Mouse (Mus musculus) liver, embryonic 15.5 days (tissue): ENCODE measurements around the gene Pomp. TPM values are rescaled to one million over a fixed set of nuclear protein-coding genes. Genes with fewer than 3 reads are reported as not detected.

Experiments used
- ATAC-seq: fragments of 200-750 bp; cut with Nextera tagmentation; 2 replicates; pipeline ENCODE4 v1.8.0; 2017; ENCODE audit warnings: moderate number of reproducible peaks, mild to moderate bottlenecking, moderate library complexity; ENCODE audit not compliant: insufficient read depth
- H3K27ac ChIP-seq: fragments of 300-500 bp; sonication (generic); replicated peaks from 2 replicates; pipeline ENCODE4 v1.5.1; 2015; ENCODE audit warnings: mild to moderate bottlenecking, inconsistent platforms
- H3K27me3 ChIP-seq: fragments of 300-500 bp; sonication (generic); 2 replicates; pipeline ENCODE4 v1.6.1; 2015; ENCODE audit warnings: mild to moderate bottlenecking, inconsistent platforms
- H3K36me3 ChIP-seq: fragments of 300-500 bp; sonication (generic); replicated peaks from 2 replicates; pipeline ENCODE4 v1.6.1; 2015; ENCODE audit warnings: moderate library complexity, mild to moderate bottlenecking, inconsistent platforms
- H3K4me1 ChIP-seq: fragments of 300-500 bp; sonication (generic); replicated peaks from 2 replicates; pipeline ENCODE4 v1.6.1; 2015; ENCODE audit warnings: inconsistent platforms
- H3K4me2 ChIP-seq: fragments of 300-500 bp; sonication (generic); 2 replicates; pipeline ENCODE4 v1.6.1; 2015; ENCODE audit warnings: moderate library complexity, mild to moderate bottlenecking, inconsistent platforms
- H3K4me3 ChIP-seq: fragments of 300-500 bp; sonication (generic); replicated peaks from 2 replicates; pipeline ENCODE4 v1.5.1; 2015; ENCODE audit warnings: mild to moderate bottlenecking, inconsistent platforms
- H3K9ac ChIP-seq: fragments of 300-500 bp; sonication (generic); 2 replicates; pipeline ENCODE4 v1.6.1; 2015; ENCODE audit warnings: moderate library complexity, mild to moderate bottlenecking, inconsistent platforms
- H3K9me3 ChIP-seq: fragments of 300-500 bp; sonication (generic); replicated peaks from 2 replicates; pipeline ENCODE4 v1.6.1; 2016; ENCODE audit warnings: inconsistent platforms
- WGBS: fragments of 180-500 bp; shearing (Covaris S2); methylation state at CpG from one replicate; pipeline ENCODE4 v1.1.7; 2015; ENCODE audit warnings: mixed read lengths; ENCODE audit not compliant: insufficient replicate concordance; 5-methylcytosine and 5-hydroxymethylcytosine counted together
- polyA plus RNA-seq: library from polyadenylated mRNA; unstranded; fragments of >200 nt; fragmentation: Nextera tagmentation; extraction: Ambion mirVana; gene quantifications from 2 replicates; pipeline ENCODE4 v1.2.1, GENCODE M21; 2015

Pomp gene
- polyA plus RNA-seq, 1 experiment from 2014 or later = 209 TPM

DNA sequence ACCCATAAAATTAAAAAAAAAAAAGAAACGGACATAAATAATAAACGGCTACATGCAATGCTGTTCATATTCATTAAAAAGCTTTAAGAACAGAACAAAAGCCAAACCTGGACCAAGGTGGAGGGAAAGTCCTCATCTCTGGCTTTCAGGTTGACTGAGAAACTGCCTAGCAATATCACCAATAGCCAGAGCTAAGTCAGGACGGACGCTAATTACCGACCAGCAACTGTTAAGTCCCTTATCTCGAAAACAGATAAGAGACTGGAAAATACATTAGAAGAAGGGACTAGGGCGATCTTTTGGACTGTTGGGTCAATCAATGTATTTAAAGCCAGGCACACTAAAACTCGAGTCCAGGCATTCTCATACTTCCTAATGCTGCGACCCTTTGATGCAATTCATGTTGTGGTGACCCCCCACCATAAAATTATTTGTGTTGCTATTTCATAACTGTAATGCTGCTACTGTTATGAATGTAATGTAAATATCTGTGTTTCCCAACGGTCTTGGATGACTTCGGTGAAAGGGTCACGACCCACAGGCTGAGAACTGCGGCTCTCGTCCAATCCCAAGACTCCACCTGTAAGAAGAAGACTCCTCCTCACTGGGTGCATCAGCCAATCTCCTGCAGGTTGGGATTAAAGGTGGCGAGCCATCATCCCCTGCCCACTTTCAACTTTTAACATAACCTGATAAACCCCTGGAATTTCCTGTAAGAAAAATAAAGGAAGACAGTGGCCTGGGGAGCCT is 41.9 kb downstream of the Pomp start:
- Histone ChIP-seq H3K9ac (no peak overlapping the region), H3K27me3 (no peaks in the 10 kb centered on the region), H3K4me2 (no peak overlapping the region), H3K4me3 (no peak overlapping the region), H3K27ac (no peak overlapping the region), H3K4me1 (peaks cover 8% of the 10 kb centered on the region; the same call in 1 of the 2 replicates), H3K9me3 (no peaks in the 10 kb centered on the region), H3K36me3 (no peaks in the 10 kb centered on the region)
- 46% methylated on average over 15 of the region's 15 CpGs for WGBS
- ATAC-seq = no peak

GRCm38 (mm10) chr5:147903166-147903565 is 42.9 kb downstream of the Pomp start:
- Histone ChIP-seq H3K4me2 (no peak overlapping the region), H3K9me3 (no peaks in the 10 kb centered on the region), H3K9ac (no peak overlapping the region), H3K4me1 (peaks cover 8% of the 10 kb centered on the region; the same call in 1 of the 2 replicates), H3K27ac (no peak overlapping the region), H3K4me3 (no peak overlapping the region), H3K36me3 (no peaks in the 10 kb centered on the region), H3K27me3 (no peaks in the 10 kb centered on the region)
- ATAC-seq = no peak
- 76% methylated on average over 9 of the region's 9 CpGs for whole genome bisulfite sequencing

DNA sequence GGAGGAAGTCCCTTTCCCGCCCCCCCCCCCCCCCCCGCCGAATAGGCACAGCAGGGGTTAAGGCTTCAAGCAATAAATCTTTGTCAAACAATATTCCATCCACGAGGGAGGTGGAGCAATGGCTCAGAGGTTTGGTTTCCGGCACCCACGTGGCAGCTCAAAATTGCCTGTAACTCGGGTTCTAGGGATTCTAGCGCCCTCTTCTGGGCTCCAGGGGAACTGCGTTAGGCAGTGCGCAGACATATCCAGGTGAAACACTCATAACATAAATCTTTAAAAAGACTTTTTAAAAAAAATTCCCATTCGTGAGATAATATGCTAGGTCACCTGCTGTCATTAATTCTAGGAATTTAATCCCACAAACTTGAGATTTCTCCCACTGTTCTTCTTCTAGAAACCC is 46.9 kb downstream of the Pomp start:
- no peak for ATAC-seq
- Histone ChIP-seq H3K27ac (no peak overlapping the region), H3K4me1 (peaks cover 5% of the 10 kb centered on the region; the same call in 1 of the 2 replicates), H3K36me3 (no peaks in the 10 kb centered on the region), H3K27me3 (no peaks in the 10 kb centered on the region), H3K9me3 (no peaks in the 10 kb centered on the region), H3K9ac (no peak overlapping the region), H3K4me2 (no peak overlapping the region), H3K4me3 (no peak overlapping the region)
- WGBS = 54% methylated on average over 11 of the region's 11 CpGs

GRCm38 (mm10) chr5:147907851-147908250 is 47.6 kb downstream of the Pomp start:
- H3K36me3 ChIP-seq = no peaks in the 10 kb centered on the region
- H3K9ac ChIP-seq = no peak overlapping the region
- 72% methylated on average over 8 of the region's 8 CpGs for WGBS
- no peaks in the 10 kb centered on the region for H3K9me3 ChIP-seq
- H3K4me2 ChIP-seq = no peak overlapping the region
- no peak for ATAC-seq
- no peaks in the 10 kb centered on the region for H3K4me1 ChIP-seq
- no peak overlapping the region for H3K27ac ChIP-seq
- no peaks in the 10 kb centered on the region for H3K27me3 ChIP-seq
- no peak overlapping the region for H3K4me3 ChIP-seq

- no peaks in the 10 kb centered on the region for H3K36me3 ChIP-seq
- WGBS = 59% methylated on average over 12 of the region's 12 CpGs
- no peak overlapping the region for H3K4me3 ChIP-seq
- no peak overlapping the region for H3K4me2 ChIP-seq
- ATAC-seq = no peak; the same call in 1 of the 2 replicates
- H3K9ac ChIP-seq = no peak overlapping the region
- H3K27ac ChIP-seq = no peak overlapping the region
- no peaks in the 10 kb centered on the region for H3K9me3 ChIP-seq
- H3K4me1 ChIP-seq = peaks cover 9% of the 10 kb centered on the region
- H3K27me3 ChIP-seq = no peaks in the 10 kb centered on the region
These were observed 50.7 kb downstream of the Pomp start for GRCm38 (mm10) chr5:147910807-147911509.

DNA sequence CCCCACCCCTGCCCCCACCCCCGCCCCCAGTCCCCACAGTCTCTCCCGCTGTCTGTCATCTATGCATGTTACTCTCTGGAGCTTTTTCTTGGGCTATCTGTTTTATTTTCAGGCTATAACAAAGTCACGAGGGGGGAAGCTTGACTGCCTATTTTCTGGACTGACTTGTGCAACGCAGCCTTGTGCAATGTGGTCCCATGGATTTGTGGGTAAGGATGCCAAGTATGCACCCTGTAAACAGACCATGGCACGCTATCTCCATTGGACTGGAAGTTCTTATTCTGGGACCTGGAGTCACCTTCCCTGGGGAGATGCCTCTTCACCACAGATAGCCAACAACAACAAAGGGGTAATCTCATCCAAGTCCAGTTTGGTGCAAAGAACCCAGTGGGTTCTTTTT is 51.5 kb downstream of the Pomp start:
- peaks cover 9% of the 10 kb centered on the region for H3K4me1 ChIP-seq
- H3K9ac ChIP-seq = no peak overlapping the region
- 56% methylated on average over 5 of the region's 5 CpGs for WGBS
- H3K4me3 ChIP-seq = no peak overlapping the region
- no peaks in the 10 kb centered on the region for H3K36me3 ChIP-seq
- H3K9me3 ChIP-seq = no peaks in the 10 kb centered on the region
- ATAC-seq = no peak
- H3K4me2 ChIP-seq = no peak overlapping the region
- no peak overlapping the region for H3K27ac ChIP-seq
- no peaks in the 10 kb centered on the region for H3K27me3 ChIP-seq

DNA sequence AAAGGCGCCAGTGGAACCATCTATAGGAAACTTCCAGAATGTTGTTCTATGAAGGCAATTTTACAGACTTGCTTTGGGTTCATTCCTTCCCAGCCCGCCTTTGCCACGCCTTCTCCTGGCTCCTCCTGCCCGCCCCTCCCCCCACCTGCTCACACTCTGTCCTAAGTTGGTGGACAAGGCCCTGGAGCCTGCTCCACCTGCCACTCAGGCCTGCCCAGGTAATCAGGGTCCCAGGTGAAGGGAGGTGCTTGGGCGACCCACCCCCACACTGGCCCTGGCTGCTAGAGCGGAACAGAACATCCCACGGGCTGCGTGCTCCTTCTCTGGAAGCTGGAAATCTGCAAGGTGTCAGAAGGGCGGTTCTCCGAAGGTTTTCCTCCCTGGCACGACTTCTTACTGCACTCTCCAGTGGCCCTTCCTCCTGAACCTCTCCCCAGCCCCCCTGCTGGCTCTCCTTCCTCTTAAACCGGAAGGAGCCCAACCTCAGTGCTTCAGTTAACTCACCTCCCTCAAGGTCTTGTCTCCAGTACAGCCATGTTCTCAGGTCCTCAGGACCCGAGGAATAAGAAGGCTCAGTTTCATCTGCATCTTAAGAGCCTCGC is 53.1 kb downstream of the Pomp start:
- 27% methylated on average over 14 of the region's 14 CpGs for WGBS
- no peaks in the 10 kb centered on the region for H3K36me3 ChIP-seq
- no peak overlapping the region for H3K4me2 ChIP-seq
- no peaks in the 10 kb centered on the region for H3K27me3 ChIP-seq
- no peak overlapping the region for H3K9ac ChIP-seq
- no peaks in the 10 kb centered on the region for H3K9me3 ChIP-seq
- no peak overlapping the region for H3K4me3 ChIP-seq
- H3K27ac ChIP-seq = no peak overlapping the region
- no peak for ATAC-seq
- H3K4me1 ChIP-seq = peaks cover 9% of the 10 kb centered on the region

GRCm38 (mm10) chr5:147915038-147915566 is 54.8 kb downstream of the Pomp start:
- no peak overlapping the region for H3K27ac ChIP-seq
- no peaks in the 10 kb centered on the region for H3K9me3 ChIP-seq
- no peak overlapping the region for H3K4me3 ChIP-seq
- no peak overlapping the region for H3K9ac ChIP-seq
- WGBS = 27% methylated on average over 6 of the region's 6 CpGs
- H3K4me2 ChIP-seq = no peak overlapping the region
- peaks cover 9% of the 10 kb centered on the region for H3K4me1 ChIP-seq
- no peaks in the 10 kb centered on the region for H3K27me3 ChIP-seq
- H3K36me3 ChIP-seq = no peaks in the 10 kb centered on the region
- ATAC-seq = no peak; the same call in 1 of the 2 replicates

DNA sequence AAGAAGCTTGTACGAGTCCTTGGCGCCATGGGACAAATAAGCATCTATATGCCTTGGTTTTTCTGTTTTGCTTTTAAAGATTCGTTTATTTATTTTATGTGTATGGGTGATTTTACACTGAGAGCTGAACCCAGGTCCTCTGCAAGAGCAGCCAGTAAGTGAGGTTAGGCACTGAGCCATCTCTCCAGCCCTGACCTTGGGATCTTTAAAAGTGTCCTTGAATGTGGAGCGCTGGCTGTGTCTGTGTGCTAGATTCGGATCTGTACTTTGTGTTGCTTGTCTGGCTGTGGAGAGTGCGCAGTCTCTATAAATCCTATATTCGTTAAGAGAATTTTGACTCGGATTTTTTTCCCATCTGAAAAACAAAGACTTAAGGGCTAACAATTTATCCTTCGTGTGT is 55.9 kb downstream of the Pomp start:
- Histone ChIP-seq H3K36me3 (no peaks in the 10 kb centered on the region), H3K4me1 (peaks cover 9% of the 10 kb centered on the region), H3K27me3 (no peaks in the 10 kb centered on the region), H3K9ac (no peak overlapping the region), H3K9me3 (no peaks in the 10 kb centered on the region), H3K4me3 (no peak overlapping the region), H3K4me2 (no peak overlapping the region), H3K27ac (no peak overlapping the region)
- no peak for ATAC-seq
- WGBS = 72% methylated on average over 9 of the region's 9 CpGs

DNA sequence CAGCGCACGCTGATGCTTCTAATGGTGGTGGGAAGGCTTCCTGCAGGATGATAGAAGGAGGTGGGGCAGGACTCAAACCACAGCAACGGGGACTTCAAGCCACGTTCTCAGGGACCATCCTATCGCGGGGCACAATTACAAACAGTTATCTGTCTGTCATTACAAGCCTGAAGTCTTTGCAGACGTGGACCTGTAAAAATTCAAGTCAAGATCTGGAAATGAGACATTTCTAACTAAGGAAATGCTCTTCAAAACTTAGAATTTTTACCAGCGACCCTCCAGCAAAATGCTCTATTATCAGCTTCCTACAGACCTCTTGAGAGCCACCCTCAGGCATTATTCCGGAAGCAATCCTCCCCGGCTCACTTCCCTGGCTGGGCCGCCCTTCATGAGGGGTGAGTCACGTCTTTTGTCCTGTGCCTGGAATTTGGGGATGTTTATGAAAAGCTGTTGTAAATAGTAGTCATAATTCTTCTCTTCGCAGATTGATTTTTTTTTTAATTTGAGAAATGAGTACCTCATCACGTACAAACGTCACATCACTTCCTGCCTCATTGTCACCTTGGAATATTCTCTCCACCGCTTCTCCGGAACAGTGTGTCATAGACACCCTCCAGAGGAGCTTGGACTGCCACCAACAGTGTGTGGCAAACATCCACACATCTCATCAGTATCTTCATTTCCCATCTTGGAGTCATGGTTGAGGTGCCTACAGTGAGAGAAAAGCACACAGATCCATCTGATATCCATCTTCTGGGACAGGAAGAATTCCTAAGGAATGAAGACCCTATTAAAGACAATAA is 58.0 kb downstream of the Pomp start:
- ATAC-seq = peak; percentile 66
- Histone ChIP-seq H3K27ac (no peak overlapping the region), H3K4me1 (peaks cover 6% of the 10 kb centered on the region), H3K4me2 (peak overlapping the region; percentile 39), H3K36me3 (no peaks in the 10 kb centered on the region), H3K27me3 (no peaks in the 10 kb centered on the region), H3K9ac (no peak overlapping the region), H3K4me3 (no peak overlapping the region), H3K9me3 (no peaks in the 10 kb centered on the region)
- 11% methylated on average over 17 of the region's 17 CpGs for WGBS
